Mouse (Mus musculus): ENCODE data around the gene Slc37a3. TPM values are rescaled to one million over a fixed set of nuclear protein-coding genes. Genes with fewer than 3 reads are reported as not detected.
"Not testable (repeated sequence)": the region's sequence is repeated elsewhere in the genome, so short reads cannot be mapped to it uniquely, and the experiment has no call there.

Gene Slc37a3
- polyA plus RNA-seq, 1 experiment from 2014 or later = 60.3 TPM

GRCm38 (mm10) chr6:39403136-39403535 is 25.7 kb upstream of the Slc37a3 start:
- no peaks in the 10 kb centered on the region for H3K9me3 ChIP-seq
- no peak overlapping the region for H3K4me2 ChIP-seq
- H3K36me3 ChIP-seq = peaks cover 85% of the 10 kb centered on the region
- WGBS = 84% methylated on average over 2 of the region's 2 CpGs
- no peak for ATAC-seq (ENCODE audit: low read depth)
- no peak overlapping the region for H3K4me3 ChIP-seq
- H3K4me1 ChIP-seq (replicated peaks) = no peaks in the 10 kb centered on the region
- H3K27ac ChIP-seq (replicated peaks) = no peak overlapping the region
- H3K27me3 ChIP-seq = no peaks in the 10 kb centered on the region
- H3K9ac ChIP-seq = no peak overlapping the region

- no peak overlapping the region for H3K4me3 ChIP-seq
- H3K4me2 ChIP-seq = no peak overlapping the region
- H3K9me3 ChIP-seq = no peaks in the 10 kb centered on the region
- peaks cover 87% of the 10 kb centered on the region for H3K36me3 ChIP-seq
- ATAC-seq (ENCODE audit: low read depth) = no peak
- H3K27ac ChIP-seq (replicated peaks) = no peak overlapping the region
- H3K27me3 ChIP-seq = no peaks in the 10 kb centered on the region
- H3K4me1 ChIP-seq (replicated peaks) = peaks cover 10% of the 10 kb centered on the region; the same call in 1 of the 2 replicates
- WGBS = 71% methylated on average over 7 of the region's 7 CpGs
- H3K9ac ChIP-seq = no peak overlapping the region
These were observed 22.9 kb upstream of the Slc37a3 start for GRCm38 (mm10) chr6:39400343-39400742.

GRCm38 (mm10) chr6:39398342-39398741 is 20.9 kb upstream of the Slc37a3 start:
- Histone ChIP-seq H3K9ac (no peak overlapping the region), H3K36me3 (peaks cover 68% of the 10 kb centered on the region), H3K27ac (replicated peaks) (no peak overlapping the region), H3K4me3 (no peak overlapping the region), H3K9me3 (no peaks in the 10 kb centered on the region), H3K4me1 (replicated peaks) (peaks cover 10% of the 10 kb centered on the region; the same call in 1 of the 2 replicates), H3K4me2 (no peak overlapping the region), H3K27me3 (no peaks in the 10 kb centered on the region)
- no peak for ATAC-seq (ENCODE audit: low read depth)
- 91% methylated on average over 9 of the region's 9 CpGs for WGBS

DNA sequence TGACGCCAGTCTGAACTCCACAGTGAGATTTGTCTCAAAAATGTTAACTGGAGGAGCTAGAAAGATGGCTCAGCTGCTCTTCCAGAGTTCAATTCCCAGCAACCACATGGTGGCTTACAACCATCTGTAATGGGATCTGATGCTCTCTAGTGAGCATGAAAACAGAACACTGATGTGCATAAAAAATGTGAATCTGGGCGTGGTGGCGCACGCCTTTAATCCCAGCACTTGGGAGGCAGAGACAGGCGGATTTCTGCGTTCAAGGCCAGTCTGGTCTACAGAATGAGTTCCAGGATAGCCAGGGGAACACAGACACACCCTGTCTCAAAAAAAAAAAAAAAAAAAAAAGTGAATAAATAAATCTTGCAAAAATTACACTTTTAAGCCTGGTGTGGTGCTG is 19.6 kb upstream of the Slc37a3 start:
- peaks cover 72% of the 10 kb centered on the region for H3K36me3 ChIP-seq

DNA sequence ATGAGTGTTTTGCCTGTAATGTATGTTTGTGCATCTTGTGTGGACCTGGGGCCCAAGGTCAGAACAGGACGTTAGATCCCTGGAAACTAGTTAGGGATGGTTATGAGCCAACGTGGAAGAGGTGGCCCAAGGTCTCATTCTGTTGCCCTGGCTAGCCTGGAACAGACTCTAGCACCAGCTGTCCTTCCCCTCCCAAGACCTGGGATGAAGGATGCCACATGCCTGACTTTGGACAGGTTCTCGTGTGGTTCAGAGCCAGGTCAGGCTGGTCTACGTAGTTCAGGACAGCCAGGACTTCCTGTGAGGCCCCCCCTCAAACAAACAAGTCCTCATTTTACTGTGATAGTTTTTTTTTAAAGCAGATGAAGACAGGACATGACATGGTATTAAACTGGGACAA is 18.4 kb upstream of the Slc37a3 start:
- Histone ChIP-seq H3K36me3 (peaks cover 69% of the 10 kb centered on the region), H3K9ac (no peak overlapping the region), H3K27me3 (no peaks in the 10 kb centered on the region), H3K4me1 (replicated peaks) (peaks cover 10% of the 10 kb centered on the region; the same call in 1 of the 2 replicates), H3K4me3 (no peak overlapping the region), H3K27ac (replicated peaks) (peak overlapping the region; percentile 69), H3K4me2 (no peak overlapping the region), H3K9me3 (no peaks in the 10 kb centered on the region)
- 86% methylated on average over 4 of the region's 4 CpGs for WGBS
- ATAC-seq (ENCODE audit: low read depth) = no peak

More for the DNA sequence above, 19.6 kb upstream of the Slc37a3 start:
- Histone ChIP-seq H3K27me3 (no peaks in the 10 kb centered on the region), H3K9me3 (no peaks in the 10 kb centered on the region), H3K9ac (no peak overlapping the region), H3K4me3 (no peak overlapping the region), H3K4me1 (replicated peaks) (peaks cover 10% of the 10 kb centered on the region; the same call in 1 of the 2 replicates), H3K4me2 (no peak overlapping the region), H3K27ac (replicated peaks) (no peak overlapping the region)
- WGBS = 94% methylated on average over 6 of the region's 6 CpGs
- no peak for ATAC-seq (ENCODE audit: low read depth)

GRCm38 (mm10) chr6:39395471-39395870 is 18.0 kb upstream of the Slc37a3 start:
- H3K27me3 ChIP-seq = no peaks in the 10 kb centered on the region
- peaks cover 10% of the 10 kb centered on the region; the same call in 1 of the 2 replicates for H3K4me1 ChIP-seq (replicated peaks)
- H3K9me3 ChIP-seq = no peaks in the 10 kb centered on the region
- ATAC-seq (ENCODE audit: low read depth) = peak; percentile 86
- WGBS = 46% methylated on average over 4 of the region's 4 CpGs
- H3K4me3 ChIP-seq = no peak overlapping the region
- no peak overlapping the region for H3K4me2 ChIP-seq
- H3K9ac ChIP-seq = no peak overlapping the region
- peaks cover 71% of the 10 kb centered on the region for H3K36me3 ChIP-seq
- H3K27ac ChIP-seq (replicated peaks) = peak overlapping the region; percentile 69

DNA sequence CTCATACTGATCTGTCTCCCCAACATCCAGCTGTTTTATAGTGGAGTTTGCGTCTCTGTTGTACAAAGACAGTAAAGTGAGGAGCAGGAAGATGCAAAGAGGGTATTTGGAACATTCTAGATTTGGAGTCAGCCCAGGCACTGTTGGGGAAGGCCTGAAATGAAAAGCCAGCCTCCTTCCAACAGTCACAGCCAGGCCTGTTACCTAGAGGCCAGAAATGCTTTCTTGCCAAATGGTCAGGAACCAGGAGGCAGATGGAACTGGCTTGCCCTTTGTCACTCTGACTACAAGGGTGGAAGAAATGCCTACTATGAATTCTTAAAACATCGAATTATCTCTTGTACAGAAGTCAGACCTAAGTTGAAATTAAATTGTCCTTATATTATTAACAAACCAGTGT is 12.5 kb upstream of the Slc37a3 start:
- ATAC-seq (ENCODE audit: low read depth) = no peak
- no peak overlapping the region for H3K4me3 ChIP-seq
- no peaks in the 10 kb centered on the region for H3K9me3 ChIP-seq
- H3K9ac ChIP-seq = no peak overlapping the region
- no peak overlapping the region for H3K4me2 ChIP-seq
- WGBS = 97% methylated on average over 2 of the region's 2 CpGs
- no peak overlapping the region for H3K27ac ChIP-seq (replicated peaks)
- H3K4me1 ChIP-seq (replicated peaks) = no peaks in the 10 kb centered on the region
- H3K36me3 ChIP-seq = peaks cover 44% of the 10 kb centered on the region
- no peaks in the 10 kb centered on the region for H3K27me3 ChIP-seq

- ATAC-seq (ENCODE audit: low read depth) = no peak
- Histone ChIP-seq H3K27ac (replicated peaks) (no peak within 1 kb of the TSS), H3K4me2 (peak within 1 kb of the TSS; percentile 48), H3K9ac (0 out of 2 replicates have a peak within 1 kb of the TSS, but pooled peaks have one; percentile 23), H3K4me3 (peak within 1 kb of the TSS; percentile 23), H3K27me3 (peaks cover 18% of the 10 kb centered on the region; the same call in 1 of the 2 replicates), H3K36me3 (no peaks in the 10 kb centered on the region), H3K9me3 (no peaks in the 10 kb centered on the region), H3K4me1 (replicated peaks) (peaks cover 12% of the 10 kb centered on the region)
- 10% methylated on average over 20 of the region's 20 CpGs for WGBS
These were observed 3.8 kb upstream of the Slc37a3 start, which contains the start of gene Rab19 for GRCm38 (mm10) chr6:39381125-39381880. Rab19 (plus strand) TSS chr6:39381175.

GRCm38 (mm10) chr6:39380276-39380675 is 2.8 kb upstream of the Slc37a3 start:
- H3K9ac ChIP-seq = no peak overlapping the region
- 89% methylated on average over 3 of the region's 3 CpGs for WGBS
- H3K4me3 ChIP-seq = no peak overlapping the region
- no peaks in the 10 kb centered on the region for H3K9me3 ChIP-seq
- ATAC-seq (ENCODE audit: low read depth) = no peak
- no peak overlapping the region for H3K4me2 ChIP-seq
- H3K4me1 ChIP-seq (replicated peaks) = peaks cover 21% of the 10 kb centered on the region
- H3K36me3 ChIP-seq = no peaks in the 10 kb centered on the region
- H3K27me3 ChIP-seq = peaks cover 18% of the 10 kb centered on the region; the same call in 1 of the 2 replicates
- H3K27ac ChIP-seq (replicated peaks) = no peak overlapping the region

- H3K4me3 ChIP-seq = no peak overlapping the region
- peaks cover 21% of the 10 kb centered on the region for H3K4me1 ChIP-seq (replicated peaks)
- no peak for ATAC-seq (ENCODE audit: low read depth)
- no peaks in the 10 kb centered on the region for H3K9me3 ChIP-seq
- H3K27ac ChIP-seq (replicated peaks) = no peak overlapping the region
- 84% methylated on average over 8 of the region's 8 CpGs for WGBS
- H3K36me3 ChIP-seq = 0 out of 2 replicates have a peak, but pooled peaks cover 2% of the 10 kb centered on the region
- no peak overlapping the region for H3K4me2 ChIP-seq
- H3K27me3 ChIP-seq = peaks cover 18% of the 10 kb centered on the region; the same call in 1 of the 2 replicates
- no peak overlapping the region for H3K9ac ChIP-seq
These were observed 2.3 kb upstream of the Slc37a3 start for GRCm38 (mm10) chr6:39379749-39380148.

- no peak for ATAC-seq (ENCODE audit: low read depth)
- H3K4me3 ChIP-seq = no peak overlapping the region
- no peak overlapping the region for H3K4me2 ChIP-seq
- peaks cover 18% of the 10 kb centered on the region; the same call in 1 of the 2 replicates for H3K27me3 ChIP-seq
- H3K9me3 ChIP-seq = no peaks in the 10 kb centered on the region
- H3K27ac ChIP-seq (replicated peaks) = no peak overlapping the region
- peaks cover 21% of the 10 kb centered on the region for H3K4me1 ChIP-seq (replicated peaks)
- peaks cover 8% of the 10 kb centered on the region for H3K36me3 ChIP-seq
- no peak overlapping the region for H3K9ac ChIP-seq
- WGBS = 75% methylated on average over 4 of the region's 4 CpGs
These were observed 1.7 kb upstream of the Slc37a3 start for GRCm38 (mm10) chr6:39379224-39379623.

DNA sequence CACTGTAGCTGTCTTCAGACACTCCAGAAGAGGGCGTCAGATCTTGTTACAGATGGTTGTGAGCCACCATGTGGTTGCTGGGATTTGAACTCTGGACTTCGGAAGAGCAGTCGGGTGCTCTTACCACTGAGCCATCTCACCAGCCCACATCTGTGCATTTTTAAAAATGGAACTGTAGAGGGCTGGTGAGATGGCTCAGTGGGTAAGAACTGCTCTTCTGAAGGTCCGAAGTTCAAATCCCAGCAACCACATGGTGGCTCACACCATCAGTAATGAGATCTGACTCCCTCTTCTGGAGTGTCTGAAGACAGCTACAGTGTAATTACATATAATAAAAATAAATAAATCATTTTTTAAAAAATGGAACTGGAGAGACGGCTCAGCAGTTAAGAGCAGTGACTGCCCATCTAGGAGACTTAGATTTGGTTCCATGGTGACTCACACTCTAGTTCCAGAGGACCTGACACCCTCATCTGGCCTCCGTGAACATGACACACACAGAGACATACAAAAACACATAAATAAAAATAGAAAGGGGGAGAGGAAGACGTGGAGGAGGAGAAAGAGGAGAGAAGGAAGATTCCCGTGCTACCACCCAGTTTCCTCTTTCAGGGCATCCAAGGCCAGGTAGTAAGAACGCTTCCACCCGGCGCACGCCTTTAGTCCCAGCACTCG is 823 bp upstream of the Slc37a3 start:
- peaks cover 14% of the 10 kb centered on the region for H3K36me3 ChIP-seq
- 83% methylated on average over 13 of the region's 13 CpGs for WGBS
- not testable (repeated sequence) for H3K9ac ChIP-seq; H3K4me3 ChIP-seq; H3K27ac ChIP-seq (replicated peaks); H3K4me2 ChIP-seq; ATAC-seq (ENCODE audit: low read depth); H3K9me3 ChIP-seq
- peaks cover 18% of the 10 kb centered on the region; the same call in 1 of the 2 replicates for H3K27me3 ChIP-seq
- H3K4me1 ChIP-seq (replicated peaks) = peaks cover 26% of the 10 kb centered on the region

Data from neural tube, embryonic 13.5 days (tissue).